Mouse (Mus musculus): ENCODE results near the gene Cd200. TPM values are rescaled to one million over a fixed set of nuclear protein-coding genes. Genes with fewer than 3 reads are reported as not detected.
"Not testable (repeated sequence)": the region's sequence is repeated elsewhere in the genome, so short reads cannot be mapped to it uniquely, and the experiment has no call there.

Cd200 gene
- polyA plus RNA-seq, 1 experiment from 2014 or later: 3.2 TPM

- Histone ChIP-seq H3K27ac (ENCODE audit: low read depth) (no peak overlapping the region), H3K36me3 (replicated peaks; ENCODE audit: insufficient read depth, low read length) (no peaks in the 10 kb centered on the region), H3K4me1 (ENCODE audit: insufficient read depth) (no peaks in the 10 kb centered on the region), H3K9me3 (ENCODE audit: low read length) (no peaks in the 10 kb centered on the region), H3K4me3 (ENCODE audit: low read depth, low read length) (no peak overlapping the region), H3K9ac (replicated peaks) (no peak overlapping the region), H3K4me2 (ENCODE audit: low read depth, low read length) (no peak overlapping the region), H3K27me3 (ENCODE audit: insufficient read depth, low read length) (no peaks in the 10 kb centered on the region)
- no peak for DNase-seq
- WGBS (ENCODE audit: insufficient replicate concordance): 66% methylated on average over 4 of the region's 4 CpGs
- no peak for TF ChIP-seq EP300 (IDR thresholded peaks at IDR 0.05; ENCODE audit: low read depth)
- TF ChIP-seq CTCF (IDR thresholded peaks at IDR 0.05; ENCODE audit: low read depth): no peak
- ATAC-seq: no peak
These were observed 45.3 kb downstream of the Cd200 start for GRCm38 (mm10) chr16:45363480-45364045.

GRCm38 (mm10) chr16:45361450-45361849 is 47.4 kb downstream of the Cd200 start:
- no peak overlapping the region for H3K4me3 ChIP-seq (ENCODE audit: low read depth, low read length)
- no peak for DNase-seq
- no peaks in the 10 kb centered on the region for H3K9me3 ChIP-seq (ENCODE audit: low read length)
- H3K4me2 ChIP-seq (ENCODE audit: low read depth, low read length): no peak overlapping the region
- H3K36me3 ChIP-seq (replicated peaks; ENCODE audit: insufficient read depth, low read length): no peaks in the 10 kb centered on the region
- no peaks in the 10 kb centered on the region for H3K27me3 ChIP-seq (ENCODE audit: insufficient read depth, low read length)
- H3K27ac ChIP-seq (ENCODE audit: low read depth): no peak overlapping the region
- H3K4me1 ChIP-seq (ENCODE audit: insufficient read depth): no peaks in the 10 kb centered on the region
- TF ChIP-seq EP300 (IDR thresholded peaks at IDR 0.05; ENCODE audit: low read depth) (no peak), CTCF (IDR thresholded peaks at IDR 0.05; ENCODE audit: low read depth) (no peak)
- ATAC-seq: no peak
- H3K9ac ChIP-seq (replicated peaks): no peak overlapping the region

GRCm38 (mm10) chr16:45358441-45358840 is 50.4 kb downstream of the Cd200 start:
- not testable (repeated sequence) for H3K4me2 ChIP-seq (ENCODE audit: low read depth, low read length); H3K27ac ChIP-seq (ENCODE audit: low read depth); H3K4me3 ChIP-seq (ENCODE audit: low read depth, low read length); H3K27me3 ChIP-seq (ENCODE audit: insufficient read depth, low read length); H3K4me1 ChIP-seq (ENCODE audit: insufficient read depth); H3K9ac ChIP-seq (replicated peaks); H3K36me3 ChIP-seq (replicated peaks; ENCODE audit: insufficient read depth, low read length); ATAC-seq; DNase-seq; H3K9me3 ChIP-seq (ENCODE audit: low read length)
- 87% methylated on average over 5 of the region's 5 CpGs for whole genome bisulfite sequencing (ENCODE audit: insufficient replicate concordance)

- H3K27me3 ChIP-seq (ENCODE audit: insufficient read depth, low read length): no peaks in the 10 kb centered on the region
- ATAC-seq (no peak), DNase-seq (no peak)
- H3K4me3 ChIP-seq (ENCODE audit: low read depth, low read length): no peak overlapping the region
- H3K27ac ChIP-seq (ENCODE audit: low read depth): no peak overlapping the region
- no peaks in the 10 kb centered on the region for H3K4me1 ChIP-seq (ENCODE audit: insufficient read depth)
- no peak overlapping the region for H3K9ac ChIP-seq (replicated peaks)
- TF ChIP-seq CTCF (IDR thresholded peaks at IDR 0.05; ENCODE audit: low read depth) (no peak), EP300 (IDR thresholded peaks at IDR 0.05; ENCODE audit: low read depth) (no peak)
- no peaks in the 10 kb centered on the region for H3K36me3 ChIP-seq (replicated peaks; ENCODE audit: insufficient read depth, low read length)
- H3K9me3 ChIP-seq (ENCODE audit: low read length): no peaks in the 10 kb centered on the region
- 73% methylated on average over 1 of the region's 1 CpGs for WGBS (ENCODE audit: insufficient replicate concordance)
- no peak overlapping the region for H3K4me2 ChIP-seq (ENCODE audit: low read depth, low read length)
These were observed 51.7 kb downstream of the Cd200 start for GRCm38 (mm10) chr16:45357134-45357533.

GRCm38 (mm10) chr16:45352875-45353274 is 56.0 kb downstream of the Cd200 start:
- ATAC-seq: no peak
- Histone ChIP-seq H3K4me1 (ENCODE audit: insufficient read depth) (no peaks in the 10 kb centered on the region), H3K4me3 (ENCODE audit: low read depth, low read length) (no peak overlapping the region), H3K9me3 (ENCODE audit: low read length) (no peaks in the 10 kb centered on the region), H3K36me3 (replicated peaks; ENCODE audit: insufficient read depth, low read length) (no peaks in the 10 kb centered on the region), H3K27ac (ENCODE audit: low read depth) (no peak overlapping the region), H3K9ac (replicated peaks) (no peak overlapping the region), H3K27me3 (ENCODE audit: insufficient read depth, low read length) (no peaks in the 10 kb centered on the region), H3K4me2 (ENCODE audit: low read depth, low read length) (no peak overlapping the region)
- no peak for TF ChIP-seq EP300 (IDR thresholded peaks at IDR 0.05; ENCODE audit: low read depth)
- DNase-seq: peak; percentile 62

- Histone ChIP-seq H3K4me3 (ENCODE audit: low read depth, low read length) (no peak overlapping the region), H3K4me1 (ENCODE audit: insufficient read depth) (no peaks in the 10 kb centered on the region), H3K27me3 (ENCODE audit: insufficient read depth, low read length) (no peaks in the 10 kb centered on the region), H3K36me3 (replicated peaks; ENCODE audit: insufficient read depth, low read length) (no peaks in the 10 kb centered on the region), H3K27ac (ENCODE audit: low read depth) (no peak overlapping the region), H3K4me2 (ENCODE audit: low read depth, low read length) (no peak overlapping the region), H3K9me3 (ENCODE audit: low read length) (no peaks in the 10 kb centered on the region), H3K9ac (replicated peaks) (no peak overlapping the region)
- DNase-seq: no peak
- TF ChIP-seq CTCF (IDR thresholded peaks at IDR 0.05; ENCODE audit: low read depth) (no peak), EP300 (IDR thresholded peaks at IDR 0.05; ENCODE audit: low read depth) (no peak)
- no peak for ATAC-seq
- 62% methylated on average over 4 of the region's 4 CpGs for WGBS (ENCODE audit: insufficient replicate concordance)
These were observed 58.1 kb downstream of the Cd200 start for GRCm38 (mm10) chr16:45350767-45351166.
